Mouse (Mus musculus) spleen, adult 2 months (tissue): ENCODE data around the gene Gm5849. TPM values are rescaled to one million over a fixed set of nuclear protein-coding genes. Genes with fewer than 3 reads are reported as not detected.
"Not testable (repeated sequence)": the region's sequence is repeated elsewhere in the genome, so short reads cannot be mapped to it uniquely, and the experiment has no call there.

Experiments used
- DNase-seq, 2 experiments: peaks; one replicate each; pipeline versions ENCODE4 v3.0.0 to v3.0.0-alpha.2; 2012 to 2021; ENCODE audit warnings: low spot score in 2 of 2, low read depth in 1 of 2
- H3K27ac ChIP-seq: fragments of 200-500 bp; 2 replicates; pipeline ENCODE4 v1.5.1; 2012; ENCODE audit warnings: low read length, inconsistent platforms; ENCODE audit not compliant: insufficient read depth
- H3K27me3 ChIP-seq: fragments of 200-500 bp; 2 replicates; pipeline ENCODE4 v1.6.1; 2012; ENCODE audit warnings: mild to moderate bottlenecking, moderate library complexity, low read length, inconsistent platforms; ENCODE audit not compliant: control insufficient read depth, insufficient read depth
- H3K36me3 ChIP-seq: fragments of 200-500 bp; 2 replicates; pipeline ENCODE4 v1.6.1; 2012; ENCODE audit warnings: mild to moderate bottlenecking, low read length, inconsistent platforms; ENCODE audit not compliant: control insufficient read depth, insufficient read depth
- H3K4me1 ChIP-seq: fragments of 200-500 bp; 2 replicates; pipeline ENCODE4 v1.6.1; 2011; ENCODE audit warnings: inconsistent platforms; ENCODE audit not compliant: control insufficient read depth, insufficient read depth, insufficient read length
- H3K4me3 ChIP-seq: fragments of 200-500 bp; 2 replicates; pipeline ENCODE4 v1.5.1; 2011; ENCODE audit warnings: mild to moderate bottlenecking, inconsistent platforms; ENCODE audit not compliant: insufficient read depth, insufficient read length; ENCODE audit errors: extremely low read depth
- CTCF ChIP-seq: fragments of 200-500 bp; IDR thresholded peaks from 2 replicates; pipeline ENCODE4 v1.5.1; 2011; ENCODE audit warnings: mild to moderate bottlenecking, inconsistent platforms; ENCODE audit not compliant: insufficient read depth, insufficient read length, insufficient replicate concordance; ENCODE audit errors: extremely low read depth
- POLR2A ChIP-seq: fragments of 200-500 bp; IDR thresholded peaks from 2 replicates; pipeline ENCODE4 v1.6.1; 2011; ENCODE audit warnings: low read depth, low read length, inconsistent platforms
- WGBS: fragments of 180-500 bp; shearing (Covaris S2); methylation state at CpG from one replicate; pipeline ENCODE4 v1.1.7; 2018; 5-methylcytosine and 5-hydroxymethylcytosine counted together
- polyA plus RNA-seq: library from polyadenylated mRNA; depleted of rRNA; stranded (reverse); fragments of >200 nt; gene quantifications from 2 replicates; pipeline ENCODE4 v1.2.3, GENCODE M21; 2012; rRNA removed

The Gm5849 gene
- polyA plus RNA-seq, result not detected in 2 replicates

GRCm38 (mm10) chr3:90777776-90778175, at the start of gene Gm5849:
Gene Gm5849 (minus strand): TSS chr3:90777876.
- not testable (repeated sequence) for H3K4me1 ChIP-seq, H3K4me3 ChIP-seq, H3K27ac ChIP-seq, DNase-seq, H3K36me3 ChIP-seq, H3K27me3 ChIP-seq
- WGBS, result 100% methylated on average over 1 of the region's 1 CpGs

- H3K36me3 ChIP-seq, result no peaks in the 10 kb centered on the region
- TF ChIP-seq POLR2A (no peak), CTCF (no peak)
- no peak overlapping the region for H3K4me3 ChIP-seq
- H3K27ac ChIP-seq, result no peak overlapping the region
- no peak for DNase-seq
- 94% methylated on average over 1 of the region's 1 CpGs for WGBS
- H3K27me3 ChIP-seq, result no peaks in the 10 kb centered on the region
- H3K4me1 ChIP-seq, result no peaks in the 10 kb centered on the region
Measured at GRCm38 (mm10) chr3:90749658-90750057, 28.0 kb downstream of the Gm5849 start.

- 94% methylated on average over 3 of the region's 3 CpGs for WGBS
Measured at GRCm38 (mm10) chr3:90726606-90727005, 51.1 kb downstream of the Gm5849 start, which contains the start of gene Pglyrp4. Gene Pglyrp4 (plus strand): TSS chr3:90726906.

More at GRCm38 (mm10) chr3:90726606-90727005, 51.1 kb downstream of the Gm5849 start, which contains the start of gene Pglyrp4:
- H3K36me3 ChIP-seq, result no peaks in the 10 kb centered on the region
- H3K4me3 ChIP-seq, result no peak within 1 kb of the TSS
- no peak for DNase-seq
- H3K27me3 ChIP-seq, result no peaks in the 10 kb centered on the region
- H3K27ac ChIP-seq, result no peak within 1 kb of the TSS
- no peaks in the 10 kb centered on the region for H3K4me1 ChIP-seq
- no peak for TF ChIP-seq CTCF
- TF ChIP-seq POLR2A, result no peak

Other genes starting within 250 kb of the Gm5849 start
- 15.9 and 18.7 TPM in 2 replicates for gene S100a16, start 240.6 kb downstream of the Gm5849 start, polyA plus RNA-seq
- gene S100a3, start 217.3 kb downstream of the Gm5849 start, polyA plus RNA-seq, result 0.46 and 0.55 TPM in 2 replicates
- gene S100a2, start 187.6 kb downstream of the Gm5849 start, polyA plus RNA-seq, result not detected in 2 replicates
- gene Gm42674, start 176.0 kb downstream of the Gm5849 start, polyA plus RNA-seq, result not detected in 2 replicates
- gene S100a4, start 174.1 kb downstream of the Gm5849 start, polyA plus RNA-seq, result 43.5 and 68.3 TPM in 2 replicates
- gene S100a5, start 169.4 kb downstream of the Gm5849 start, polyA plus RNA-seq, result not detected in 2 replicates
- gene S100a6, start 165.0 kb downstream of the Gm5849 start, polyA plus RNA-seq, result 90.6 and 121 TPM in 2 replicates
- 0.07 and 0.08 TPM in 2 replicates for gene S100a7a, start 123.9 kb downstream of the Gm5849 start, polyA plus RNA-seq
- gene S100a8, start 108.9 kb downstream of the Gm5849 start, polyA plus RNA-seq, result 29.8 and 32.1 TPM in 2 replicates
- 54.1 and 64.8 TPM in 2 replicates for gene S100a9, start 82.2 kb downstream of the Gm5849 start, polyA plus RNA-seq
- 0.08 and 0.09 TPM in 2 replicates for gene Pglyrp4, start 51.0 kb downstream of the Gm5849 start, polyA plus RNA-seq